Comparison of ENCODE assay signal across 12 mouse cellular contexts in the genomic region with DNA sequence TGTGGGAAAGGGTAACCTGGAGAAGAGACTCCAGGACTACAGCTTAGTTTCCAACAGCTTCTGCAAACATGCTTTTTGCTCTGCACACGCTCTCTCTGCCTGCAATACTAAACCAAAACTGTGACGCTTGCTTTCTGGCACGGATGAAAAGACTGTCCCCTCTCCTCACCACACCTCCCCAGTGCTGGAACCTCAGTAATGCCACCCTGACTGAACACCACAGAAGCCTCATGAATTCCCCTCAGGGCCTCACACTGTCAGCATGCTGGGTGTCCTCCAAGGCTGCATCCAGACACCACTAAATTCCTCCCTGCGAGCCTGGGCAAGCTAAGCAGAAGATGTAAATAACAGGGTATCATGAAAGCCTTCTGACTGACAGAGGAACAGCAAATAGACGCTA. TPM values are rescaled to one million over a fixed set of nuclear protein-coding genes. Genes with fewer than 3 reads are reported as not detected.
DNase-seq lines count a peak whose midpoint lies in the region; ATAC-seq lines count a peak whose summit lies in the region.
"Had no signal": no experiment of that assay in that cellular context is flagged by ENCODE, and none has a peak within 500 bp of the region (broad histone marks: within the 10 kb centered on the region; RNA-seq: fewer than 3 reads in every experiment).

No protein-coding gene starts in this region.

- DNase-seq in heart, embryonic 10.5 days (ENCODE audit: low spot score) = no peak
- no peak for DNase-seq in heart, postnatal 25 days (ENCODE audit: low spot score)
- no peak for DNase-seq in lung, postnatal 25 days (ENCODE audit: low spot score)
- peak; percentile 47 for DNase-seq in embryonic facial prominence, embryonic 10.5 days (ENCODE audit: low spot score)
- DNase-seq in adrenal gland, postnatal 25 days = no peak
- no peak for DNase-seq in spleen, postnatal 4 days (ENCODE audit: low spot score in 2 of 2)
- DNase-seq: gastrocnemius, postnatal 25 days; thymus, adult 18-20 months had no signal

- H3K27me3 ChIP-seq in heart, embryonic 10.5 days (ENCODE audit: insufficient read depth, poor library complexity, severe bottlenecking) = no peaks in the 10 kb centered on the region
- no peaks in the 10 kb centered on the region for H3K27me3 ChIP-seq in lung, embryonic 16.5 days (ENCODE audit: control insufficient read depth, insufficient read depth, low read depth, low read length)
- H3K27me3 ChIP-seq in embryonic facial prominence, embryonic 10.5 days (replicated peaks; ENCODE audit: low read depth, poor library complexity, severe bottlenecking) = no peaks in the 10 kb centered on the region
- H3K27me3 ChIP-seq in neural tube, embryonic 15.5 days (replicated peaks) = no peaks in the 10 kb centered on the region
- H3K27me3 ChIP-seq: liver, embryonic 12.5 days had no signal

- no peak overlapping the region for H3K9ac ChIP-seq in lung, embryonic 16.5 days (ENCODE audit: low read length)
- H3K9ac ChIP-seq in neural tube, embryonic 15.5 days (replicated peaks) = no peak overlapping the region
- H3K9ac ChIP-seq: liver, embryonic 12.5 days had no signal

- peaks cover 31% of the 10 kb centered on the region for H3K4me1 ChIP-seq in heart, embryonic 10.5 days
- H3K4me1 ChIP-seq in lung, embryonic 16.5 days (replicated peaks; ENCODE audit: control insufficient read depth, insufficient read depth, low read length) = peaks cover 14% of the 10 kb centered on the region
- H3K4me1 ChIP-seq in embryonic facial prominence, embryonic 10.5 days = peaks cover 26% of the 10 kb centered on the region
- H3K4me1 ChIP-seq in neural tube, embryonic 15.5 days = peaks cover 21% of the 10 kb centered on the region; the same call in 1 of the 2 replicates

- H3K27ac ChIP-seq in heart, embryonic 10.5 days = 0 out of 2 replicates have a peak overlapping the region, but pooled peaks have one; percentile 22
- H3K27ac ChIP-seq in lung, embryonic 16.5 days (ENCODE audit: low read length) = no peak overlapping the region
- peak overlapping the region; percentile 20; the same call in 1 of the 2 replicates for H3K27ac ChIP-seq in embryonic facial prominence, embryonic 10.5 days (replicated peaks)
- peak overlapping the region; percentile 56 for H3K27ac ChIP-seq in neural tube, embryonic 15.5 days (replicated peaks)
- H3K27ac ChIP-seq: liver, embryonic 12.5 days had no signal

- 53% methylated on average over 5 of the region's 5 CpGs for WGBS in heart, embryonic 10.5 days
- 23% methylated on average over 5 of the region's 5 CpGs for WGBS in lung, embryonic 16.5 days
- 49% methylated on average over 5 of the region's 5 CpGs for WGBS in embryonic facial prominence, embryonic 10.5 days
- WGBS in neural tube, embryonic 15.5 days = 39% methylated on average over 5 of the region's 5 CpGs

- intact Hi-C loops in heart, postnatal 25 days (cut with DNase I) = no loop called here

- H3K36me3 ChIP-seq in heart, embryonic 10.5 days = peaks cover 22% of the 10 kb centered on the region
- peaks cover 6% of the 10 kb centered on the region; the same call in 1 of the 2 replicates for H3K36me3 ChIP-seq in lung, embryonic 16.5 days (ENCODE audit: control insufficient read depth, insufficient read depth, low read length)
- peaks cover 62% of the 10 kb centered on the region for H3K36me3 ChIP-seq in embryonic facial prominence, embryonic 10.5 days (replicated peaks)
- peaks cover 29% of the 10 kb centered on the region for H3K36me3 ChIP-seq in neural tube, embryonic 15.5 days

- no peak overlapping the region for H3K4me3 ChIP-seq in heart, embryonic 10.5 days
- no peak overlapping the region for H3K4me3 ChIP-seq in lung, embryonic 16.5 days (ENCODE audit: low read length)
- no peak overlapping the region for H3K4me3 ChIP-seq in embryonic facial prominence, embryonic 10.5 days
- H3K4me3 ChIP-seq in neural tube, embryonic 15.5 days (replicated peaks) = no peak overlapping the region
- H3K4me3 ChIP-seq: liver, embryonic 12.5 days had no signal

- peak; percentile 34; the same call in 1 of the 2 replicates for ATAC-seq in lung, embryonic 16.5 days (ENCODE audit: low read depth)
- ATAC-seq in neural tube, embryonic 15.5 days (ENCODE audit: low FRiP score) = peak; percentile 39; the same call in 1 of the 2 replicates
- ATAC-seq: liver, embryonic 12.5 days had no signal

- H3K9me3 ChIP-seq in heart, embryonic 10.5 days = no peaks in the 10 kb centered on the region
- no peaks in the 10 kb centered on the region for H3K9me3 ChIP-seq in lung, embryonic 16.5 days (ENCODE audit: control insufficient read depth, low read length)
- H3K9me3 ChIP-seq in embryonic facial prominence, embryonic 10.5 days = no peaks in the 10 kb centered on the region
- no peaks in the 10 kb centered on the region for H3K9me3 ChIP-seq in neural tube, embryonic 15.5 days (replicated peaks)
- H3K9me3 ChIP-seq: liver, embryonic 12.5 days had no signal

- H3K4me2 ChIP-seq in lung, embryonic 16.5 days (ENCODE audit: low read depth, low read length) = no peak overlapping the region
- no peak overlapping the region for H3K4me2 ChIP-seq in neural tube, embryonic 15.5 days
- H3K4me2 ChIP-seq: liver, embryonic 12.5 days had no signal

RNA-seq across cellular contexts. Expression of a gene that starts 16.8 kb away (rescaled TPM):
- polyA plus RNA-seq in heart, embryonic 10.5 days (2016; fragmentation: Nextera tagmentation; extraction: Ambion mirVana) = 13.1 and 16.1 TPM in 2 replicates
- total RNA-seq in heart, postnatal 25 days (2021) = 1 to 10 TPM; 6.7 to 8.7 TPM
- polyA plus RNA-seq in lung, embryonic 16.5 days (2015; fragmentation: Nextera tagmentation; extraction: Ambion mirVana) = 19.3 and 21.6 TPM in 2 replicates
- polyA plus RNA-seq in embryonic facial prominence, embryonic 10.5 days (2016; fragmentation: Nextera tagmentation; extraction: Ambion mirVana) = 22.2 and 23.4 TPM in 2 replicates
- 19.1 and 21.8 TPM in 2 replicates for polyA plus RNA-seq in neural tube, embryonic 15.5 days (2015; fragmentation: Nextera tagmentation; extraction: Ambion mirVana)
- total RNA-seq in adrenal gland, postnatal 25 days (2021) = 53.8 and 54.2 TPM in 2 replicates

RNA-seq across cellular contexts. Expression of a gene that starts 23.8 kb away (rescaled TPM):
- 97.3 and 121 TPM in 2 replicates for polyA plus RNA-seq in heart, embryonic 10.5 days (2016; fragmentation: Nextera tagmentation; extraction: Ambion mirVana)
- total RNA-seq in heart, postnatal 25 days (2021) = 1 to 10 TPM; 8.5 to 9.8 TPM
- polyA plus RNA-seq in lung, embryonic 16.5 days (2015; fragmentation: Nextera tagmentation; extraction: Ambion mirVana) = 113 and 117 TPM in 2 replicates
- 191 and 193 TPM in 2 replicates for polyA plus RNA-seq in embryonic facial prominence, embryonic 10.5 days (2016; fragmentation: Nextera tagmentation; extraction: Ambion mirVana)
- 72.2 and 85.9 TPM in 2 replicates for polyA plus RNA-seq in neural tube, embryonic 15.5 days (2015; fragmentation: Nextera tagmentation; extraction: Ambion mirVana)
- 24.3 and 25.6 TPM in 2 replicates for total RNA-seq in adrenal gland, postnatal 25 days (2021)

RNA-seq across cellular contexts. Expression of a gene that starts 23.9 kb away (rescaled TPM):
- 31.2 and 33.4 TPM in 2 replicates for polyA plus RNA-seq in heart, embryonic 10.5 days (2016; fragmentation: Nextera tagmentation; extraction: Ambion mirVana)
- total RNA-seq in heart, postnatal 25 days (2021) = 1 to 10 TPM; 1.5 to 1.6 TPM
- 39.6 and 43.2 TPM in 2 replicates for polyA plus RNA-seq in lung, embryonic 16.5 days (2015; fragmentation: Nextera tagmentation; extraction: Ambion mirVana)
- polyA plus RNA-seq in embryonic facial prominence, embryonic 10.5 days (2016; fragmentation: Nextera tagmentation; extraction: Ambion mirVana) = 63.0 and 68.7 TPM in 2 replicates
- polyA plus RNA-seq in neural tube, embryonic 15.5 days (2015; fragmentation: Nextera tagmentation; extraction: Ambion mirVana) = 5.3 and 11.7 TPM in 2 replicates
- total RNA-seq in adrenal gland, postnatal 25 days (2021) = 7.0 and 12.1 TPM in 2 replicates

RNA-seq across cellular contexts. Expression of a gene that starts 36.4 kb away (rescaled TPM):
- polyA plus RNA-seq in heart, embryonic 10.5 days (2016; fragmentation: Nextera tagmentation; extraction: Ambion mirVana) = 0.29 TPM in 1 of 2 replicates, not detected in the other
- not detected for total RNA-seq in heart, postnatal 25 days (2021)
- polyA plus RNA-seq in lung, embryonic 16.5 days (2015; fragmentation: Nextera tagmentation; extraction: Ambion mirVana) = 0.31 and 0.65 TPM in 2 replicates
- 0.18 and 0.55 TPM in 2 replicates for polyA plus RNA-seq in embryonic facial prominence, embryonic 10.5 days (2016; fragmentation: Nextera tagmentation; extraction: Ambion mirVana)
- 0.33 and 0.54 TPM in 2 replicates for polyA plus RNA-seq in neural tube, embryonic 15.5 days (2015; fragmentation: Nextera tagmentation; extraction: Ambion mirVana)
- total RNA-seq in adrenal gland, postnatal 25 days (2021) = not detected in 2 replicates
- total RNA-seq: gastrocnemius, postnatal 25 days had no signal
- polyA plus RNA-seq: liver, embryonic 12.5 days had no signal

RNA-seq across cellular contexts. Expression of a gene that starts 36.4 kb away (rescaled TPM):
- polyA plus RNA-seq in heart, embryonic 10.5 days (2016; fragmentation: Nextera tagmentation; extraction: Ambion mirVana) = not detected in 2 replicates
- not detected for total RNA-seq in heart, postnatal 25 days (2021)
- not detected in 2 replicates for polyA plus RNA-seq in lung, embryonic 16.5 days (2015; fragmentation: Nextera tagmentation; extraction: Ambion mirVana)
- not detected in 2 replicates for polyA plus RNA-seq in embryonic facial prominence, embryonic 10.5 days (2016; fragmentation: Nextera tagmentation; extraction: Ambion mirVana)
- polyA plus RNA-seq in neural tube, embryonic 15.5 days (2015; fragmentation: Nextera tagmentation; extraction: Ambion mirVana) = not detected in 2 replicates
- not detected in 2 replicates for total RNA-seq in adrenal gland, postnatal 25 days (2021)
- total RNA-seq: gastrocnemius, postnatal 25 days; layer of hippocampus, adult 18-20 months had no signal
- polyA plus RNA-seq: liver, embryonic 12.5 days had no signal
